Mouse (Mus musculus) liver, embryonic 12.5 days (tissue): ENCODE measurements at regions not wholly inside any gene's neighbourhood (a gene's known extent, or its start where the extent isn't known, plus 50 kb on each side); places are given as distances from the start of the nearest gene placed in this dataset.

ENCODE experiments used
- ATAC-seq: fragments of 200-750 bp; cut with Nextera tagmentation; 2 replicates; pipeline ENCODE4 v1.8.0; 2017; ENCODE audit warnings: moderate number of reproducible peaks, mild to moderate bottlenecking, moderate library complexity
- H3K27ac ChIP-seq: fragments of 300-500 bp; sonication (generic); 2 replicates; pipeline ENCODE4 v1.5.1; 2016; ENCODE audit warnings: mild to moderate bottlenecking
- H3K27me3 ChIP-seq: fragments of 300-500 bp; sonication (generic); replicated peaks from 2 replicates; pipeline ENCODE4 v1.6.1; 2016; ENCODE audit warnings: mild to moderate bottlenecking, moderate library complexity
- H3K36me3 ChIP-seq: fragments of 300-500 bp; sonication (generic); 2 replicates; pipeline ENCODE4 v1.6.1; 2016; ENCODE audit warnings: mild to moderate bottlenecking, moderate library complexity
- H3K4me1 ChIP-seq: fragments of 300-500 bp; sonication (generic); 2 replicates; pipeline ENCODE4 v1.6.1; 2016
- H3K4me2 ChIP-seq: fragments of 300-500 bp; sonication (generic); 2 replicates; pipeline ENCODE4 v1.6.1; 2016; ENCODE audit warnings: mild to moderate bottlenecking, moderate library complexity
- H3K4me3 ChIP-seq: fragments of 300-500 bp; sonication (generic); 2 replicates; pipeline ENCODE4 v1.5.1; 2016; ENCODE audit warnings: mild to moderate bottlenecking, moderate library complexity
- H3K9ac ChIP-seq: fragments of 300-500 bp; sonication (generic); 2 replicates; pipeline ENCODE4 v1.6.1; 2016; ENCODE audit warnings: mild to moderate bottlenecking, moderate library complexity
- H3K9me3 ChIP-seq: fragments of 300-500 bp; sonication (generic); replicated peaks from 2 replicates; pipeline ENCODE4 v1.6.1; 2016; ENCODE audit warnings: mild to moderate bottlenecking, moderate library complexity
- WGBS: fragments of 180-500 bp; shearing (Covaris S2); methylation state at CpG from one replicate; pipeline ENCODE4 v1.1.7; 2016; ENCODE audit not compliant: insufficient replicate concordance; 5-methylcytosine and 5-hydroxymethylcytosine counted together

DNA sequence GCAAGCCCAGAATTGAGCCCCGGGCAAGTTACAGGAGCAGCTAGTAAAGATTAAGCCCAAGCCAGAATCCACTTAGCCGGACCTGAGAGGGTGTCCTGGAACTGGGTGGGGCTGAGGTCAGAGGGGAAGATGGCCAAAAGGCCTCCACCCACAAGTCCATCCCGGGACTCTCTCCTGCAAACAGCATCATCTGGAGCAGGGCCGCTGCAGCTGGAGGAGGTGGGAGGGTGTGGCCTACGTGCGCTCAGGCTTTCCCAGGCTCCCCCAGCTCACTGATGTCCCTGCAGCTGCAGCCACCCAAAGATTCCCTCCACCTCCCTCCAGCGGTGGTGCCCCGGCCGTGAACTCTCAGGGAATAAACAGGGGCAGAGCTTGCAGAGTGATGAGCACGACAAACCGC lies 80.9 kb upstream of the 1600014C23Rik start:
- peaks cover 15% of the 10 kb centered on the region for H3K27me3 ChIP-seq
- no peak overlapping the region for H3K27ac ChIP-seq
- H3K9ac ChIP-seq, result no peak overlapping the region
- H3K36me3 ChIP-seq, result no peaks in the 10 kb centered on the region
- H3K4me2 ChIP-seq, result no peak overlapping the region
- no peaks in the 10 kb centered on the region for H3K4me1 ChIP-seq
- 37% methylated on average over 11 of the region's 11 CpGs for WGBS
- no peak overlapping the region for H3K4me3 ChIP-seq
- ATAC-seq, result no peak
- no peaks in the 10 kb centered on the region for H3K9me3 ChIP-seq

- no peaks in the 10 kb centered on the region for H3K4me1 ChIP-seq
- peaks cover 13% of the 10 kb centered on the region for H3K27me3 ChIP-seq
- H3K9ac ChIP-seq, result no peak overlapping the region
- ATAC-seq, result no peak
- no peaks in the 10 kb centered on the region for H3K9me3 ChIP-seq
- H3K27ac ChIP-seq, result no peak overlapping the region
- no peaks in the 10 kb centered on the region for H3K36me3 ChIP-seq
- no peak overlapping the region for H3K4me3 ChIP-seq
- WGBS, result 56% methylated on average over 5 of the region's 5 CpGs
- no peak overlapping the region for H3K4me2 ChIP-seq
These were observed 80.3 kb upstream of the 1600014C23Rik start for GRCm38 (mm10) chr17:45813956-45814355.

GRCm38 (mm10) chr17:45812289-45812955 lies 78.8 kb upstream of the 1600014C23Rik start:
- ATAC-seq, result no peak
- Histone ChIP-seq H3K36me3 (no peaks in the 10 kb centered on the region), H3K27ac (no peak overlapping the region), H3K4me2 (no peak overlapping the region), H3K9ac (no peak overlapping the region), H3K27me3 (peaks cover 18% of the 10 kb centered on the region), H3K4me3 (no peak overlapping the region), H3K4me1 (no peaks in the 10 kb centered on the region), H3K9me3 (no peaks in the 10 kb centered on the region)
- 73% methylated on average over 9 of the region's 9 CpGs for WGBS

DNA sequence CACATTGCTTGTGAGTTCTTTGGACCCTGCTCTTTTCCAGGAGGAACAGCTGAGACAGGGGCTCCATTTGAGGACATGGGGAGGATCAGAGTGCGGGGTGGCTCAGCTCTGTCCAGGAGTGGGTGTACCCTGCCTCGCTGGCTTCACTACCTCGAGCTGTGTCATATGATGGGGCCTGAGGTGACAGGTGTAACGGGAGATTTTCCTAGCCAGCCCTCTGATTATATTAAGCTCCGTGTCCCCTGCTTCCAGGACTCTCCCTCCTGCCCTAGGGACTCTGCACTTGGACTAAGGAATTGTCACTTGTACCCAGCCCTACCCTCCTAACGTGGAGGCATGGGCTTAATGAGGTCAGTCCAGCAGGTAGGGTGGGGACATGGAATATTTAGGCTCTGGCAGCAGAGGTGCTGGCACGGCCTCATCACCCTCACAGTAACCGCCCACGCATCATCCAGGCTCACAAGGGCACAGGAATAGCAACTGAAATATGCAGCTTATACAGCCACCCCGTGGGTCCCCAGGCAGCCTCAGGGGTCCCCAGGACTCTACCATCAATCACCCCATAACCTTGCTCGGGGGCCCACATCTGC lies 78.1 kb upstream of the 1600014C23Rik start:
- Histone ChIP-seq H3K9me3 (no peaks in the 10 kb centered on the region), H3K4me2 (no peak overlapping the region), H3K4me1 (no peaks in the 10 kb centered on the region), H3K9ac (no peak overlapping the region), H3K36me3 (no peaks in the 10 kb centered on the region), H3K27ac (no peak overlapping the region), H3K4me3 (no peak overlapping the region), H3K27me3 (peaks cover 25% of the 10 kb centered on the region)
- WGBS, result 67% methylated on average over 11 of the region's 11 CpGs
- no peak for ATAC-seq

GRCm38 (mm10) chr17:45809728-45810127 lies 76.1 kb upstream of the 1600014C23Rik start:
- 81% methylated on average over 6 of the region's 6 CpGs for WGBS
- peaks cover 7% of the 10 kb centered on the region; the same call in 1 of the 2 replicates for H3K4me1 ChIP-seq
- no peak overlapping the region for H3K27ac ChIP-seq
- H3K4me2 ChIP-seq, result no peak overlapping the region
- no peak for ATAC-seq
- peaks cover 36% of the 10 kb centered on the region for H3K27me3 ChIP-seq
- no peaks in the 10 kb centered on the region for H3K36me3 ChIP-seq
- H3K9me3 ChIP-seq, result no peaks in the 10 kb centered on the region
- H3K9ac ChIP-seq, result no peak overlapping the region
- H3K4me3 ChIP-seq, result no peak overlapping the region

DNA sequence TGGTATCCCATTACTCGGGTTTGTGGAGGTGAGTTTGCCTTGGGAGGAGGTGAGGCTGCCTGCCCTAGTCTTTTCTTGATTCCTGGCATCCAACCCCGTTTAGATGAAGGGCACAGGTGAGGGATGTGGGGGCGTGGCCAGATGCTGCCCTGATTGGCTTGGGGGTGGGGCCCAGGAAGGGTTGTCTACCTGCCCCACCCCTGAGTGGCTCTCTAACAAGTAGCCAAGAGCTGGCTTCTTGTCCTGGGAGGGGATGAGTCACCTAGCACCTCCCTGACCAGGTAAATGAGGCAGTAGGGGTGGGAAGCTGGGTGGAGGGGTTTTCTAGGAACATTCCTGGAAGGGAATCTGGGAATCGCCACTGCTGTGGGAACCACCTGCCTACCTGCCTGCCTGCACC lies 74.7 kb upstream of the 1600014C23Rik start:
- WGBS, result 42% methylated on average over 4 of the region's 4 CpGs
- H3K27me3 ChIP-seq, result peaks cover 46% of the 10 kb centered on the region
- no peak overlapping the region for H3K4me3 ChIP-seq
- H3K9ac ChIP-seq, result no peak overlapping the region
- ATAC-seq, result no peak
- H3K36me3 ChIP-seq, result no peaks in the 10 kb centered on the region
- no peaks in the 10 kb centered on the region for H3K9me3 ChIP-seq
- no peak overlapping the region for H3K4me2 ChIP-seq
- no peak overlapping the region for H3K27ac ChIP-seq
- H3K4me1 ChIP-seq, result peaks cover 7% of the 10 kb centered on the region; the same call in 1 of the 2 replicates

DNA sequence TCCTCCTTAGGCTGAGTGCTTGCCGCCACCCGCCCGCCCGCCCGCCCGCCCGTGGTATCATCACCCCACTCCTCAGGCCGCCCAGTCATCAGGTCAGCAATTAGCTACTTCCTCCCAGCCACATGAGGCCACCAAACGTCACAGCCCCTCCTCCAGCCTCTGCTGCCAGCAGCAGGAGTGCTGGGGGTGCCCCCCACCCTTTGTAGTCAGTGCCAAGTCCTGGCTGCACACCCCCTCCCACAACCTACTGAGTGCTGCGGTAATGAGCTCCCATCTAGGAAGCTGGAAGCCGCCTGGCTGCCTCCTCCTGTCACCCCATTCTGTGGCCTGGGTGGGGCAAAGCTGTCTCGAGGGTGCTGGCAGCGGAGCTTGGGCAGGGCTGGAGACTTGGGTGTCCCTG lies 73.8 kb upstream of the 1600014C23Rik start:
- peaks cover 47% of the 10 kb centered on the region for H3K27me3 ChIP-seq
- H3K27ac ChIP-seq, result no peak overlapping the region
- H3K4me2 ChIP-seq, result no peak overlapping the region
- 35% methylated on average over 13 of the region's 13 CpGs for WGBS
- no peaks in the 10 kb centered on the region for H3K36me3 ChIP-seq
- no peak overlapping the region for H3K9ac ChIP-seq
- no peak overlapping the region for H3K4me3 ChIP-seq
- no peaks in the 10 kb centered on the region for H3K9me3 ChIP-seq
- 0 out of 2 replicates have a peak, but pooled peaks have one; percentile 9 for ATAC-seq
- H3K4me1 ChIP-seq, result peaks cover 7% of the 10 kb centered on the region; the same call in 1 of the 2 replicates

- no peak overlapping the region for H3K27ac ChIP-seq
- 70% methylated on average over 4 of the region's 4 CpGs for WGBS
- no peak overlapping the region for H3K4me3 ChIP-seq
- H3K4me1 ChIP-seq, result peaks cover 7% of the 10 kb centered on the region; the same call in 1 of the 2 replicates
- no peaks in the 10 kb centered on the region for H3K36me3 ChIP-seq
- no peak for ATAC-seq
- H3K4me2 ChIP-seq, result no peak overlapping the region
- no peak overlapping the region for H3K9ac ChIP-seq
- no peaks in the 10 kb centered on the region for H3K9me3 ChIP-seq
- H3K27me3 ChIP-seq, result peaks cover 47% of the 10 kb centered on the region
These were observed 73.2 kb upstream of the 1600014C23Rik start for GRCm38 (mm10) chr17:45806831-45807230.

DNA sequence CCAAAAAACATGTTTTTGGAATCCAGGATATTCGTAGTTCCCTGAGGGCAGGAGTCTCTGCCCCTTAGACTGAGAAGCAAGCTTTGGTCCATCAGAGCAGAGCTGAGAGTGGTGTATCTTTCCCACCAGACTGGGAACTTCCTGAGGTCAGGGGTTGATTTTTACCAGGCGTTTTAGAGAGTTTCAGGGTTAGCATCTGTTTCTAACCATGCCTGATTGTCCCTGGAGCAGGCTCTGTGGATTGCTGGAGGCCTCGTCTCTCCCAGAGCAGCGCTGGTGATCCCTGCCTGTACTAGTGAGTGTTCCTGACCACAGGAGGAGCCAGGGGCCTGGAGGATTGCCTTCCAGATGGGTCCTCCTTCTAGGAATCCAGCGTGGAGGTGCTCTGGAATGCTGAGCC lies 72.8 kb upstream of the 1600014C23Rik start:
- no peak for ATAC-seq
- no peaks in the 10 kb centered on the region for H3K36me3 ChIP-seq
- H3K9ac ChIP-seq, result no peak overlapping the region
- no peaks in the 10 kb centered on the region for H3K9me3 ChIP-seq
- H3K4me3 ChIP-seq, result no peak overlapping the region
- WGBS, result 39% methylated on average over 5 of the region's 5 CpGs
- no peak overlapping the region for H3K4me2 ChIP-seq
- H3K27ac ChIP-seq, result no peak overlapping the region
- H3K27me3 ChIP-seq, result peaks cover 47% of the 10 kb centered on the region
- peaks cover 7% of the 10 kb centered on the region; the same call in 1 of the 2 replicates for H3K4me1 ChIP-seq

- ATAC-seq, result no peak
- Histone ChIP-seq H3K4me3 (no peak overlapping the region), H3K36me3 (no peaks in the 10 kb centered on the region), H3K9ac (no peak overlapping the region), H3K4me1 (peaks cover 7% of the 10 kb centered on the region; the same call in 1 of the 2 replicates), H3K27ac (no peak overlapping the region), H3K27me3 (peaks cover 47% of the 10 kb centered on the region), H3K9me3 (no peaks in the 10 kb centered on the region; the same call in 1 of the 2 replicates), H3K4me2 (peak overlapping the region; percentile 17; the same call in 1 of the 2 replicates)
- 14% methylated on average over 35 of the region's 35 CpGs for WGBS
These were observed 71.9 kb upstream of the 1600014C23Rik start for GRCm38 (mm10) chr17:45805471-45806082.

DNA sequence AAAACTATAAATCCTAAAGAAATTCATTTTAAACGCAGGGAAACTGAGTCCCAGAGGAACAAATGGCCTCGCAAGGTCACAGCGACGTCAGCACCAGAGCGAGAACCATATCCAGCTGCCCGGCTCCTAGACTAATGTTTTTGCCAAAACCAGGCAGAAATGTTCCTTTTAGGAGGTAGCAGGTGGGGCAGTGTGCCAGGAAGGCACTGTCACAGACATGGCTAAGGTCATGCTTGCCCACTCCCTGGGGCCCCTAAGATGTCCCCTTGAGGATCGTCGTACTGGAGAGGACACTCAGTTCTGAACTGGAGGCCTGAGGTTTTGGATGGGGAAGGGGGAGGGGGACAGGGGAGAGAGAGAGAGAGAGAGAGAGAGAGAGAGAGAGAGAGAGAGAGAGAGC lies 69.7 kb upstream of the 1600014C23Rik start:
- Histone ChIP-seq H3K9me3 (no peaks in the 10 kb centered on the region; the same call in 1 of the 2 replicates), H3K4me3 (no peak overlapping the region), H3K36me3 (no peaks in the 10 kb centered on the region), H3K9ac (no peak overlapping the region), H3K27me3 (peaks cover 47% of the 10 kb centered on the region), H3K4me1 (peaks cover 7% of the 10 kb centered on the region; the same call in 1 of the 2 replicates), H3K4me2 (no peak overlapping the region), H3K27ac (no peak overlapping the region)
- 85% methylated on average over 8 of the region's 8 CpGs for WGBS
- no peak for ATAC-seq

DNA sequence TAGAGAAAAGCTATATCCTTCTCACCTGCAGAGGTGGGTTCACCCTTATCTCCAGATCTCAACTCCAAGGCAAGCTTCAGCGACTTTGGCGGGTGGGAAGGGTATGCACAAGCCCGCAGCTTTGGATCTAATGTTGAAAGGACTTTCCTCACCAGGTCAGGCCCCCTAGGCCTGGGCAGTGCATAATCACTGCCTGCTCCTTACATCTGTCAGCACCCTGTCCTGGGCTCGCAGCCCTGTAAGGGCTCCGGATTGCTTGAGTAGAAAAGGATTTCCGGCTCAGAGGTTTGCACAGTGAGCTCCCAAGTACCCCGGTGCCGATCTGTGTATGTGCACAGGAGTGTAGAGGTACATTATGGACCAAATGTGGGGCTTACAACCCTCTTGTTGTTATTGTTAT lies 68.8 kb upstream of the 1600014C23Rik start:
- Histone ChIP-seq H3K9me3 (no peaks in the 10 kb centered on the region; the same call in 1 of the 2 replicates), H3K27me3 (peaks cover 43% of the 10 kb centered on the region), H3K4me1 (peaks cover 7% of the 10 kb centered on the region; the same call in 1 of the 2 replicates), H3K9ac (no peak overlapping the region), H3K36me3 (no peaks in the 10 kb centered on the region), H3K27ac (no peak overlapping the region), H3K4me3 (no peak overlapping the region), H3K4me2 (no peak overlapping the region)
- no peak for ATAC-seq
- 74% methylated on average over 8 of the region's 8 CpGs for WGBS
